In genomic region chr14:118657673-118658327, GRCm38 (mm10) we compare ENCODE assay signal across 13 mouse cellular contexts. TPM values are rescaled to one million over a fixed set of nuclear protein-coding genes. Genes with fewer than 3 reads are reported as not detected.
DNase-seq lines count a peak whose midpoint lies in the region; ATAC-seq and TF ChIP-seq lines count a peak whose summit lies in the region.
"Had no signal": no experiment of that assay in that cellular context is flagged by ENCODE, and none has a peak within 500 bp of the region (broad histone marks: within the 10 kb centered on the region; RNA-seq: fewer than 3 reads in every experiment).

No protein-coding gene starts in this region.

- in situ Hi-C loops in CH12.LX (cut with MboI; ENCODE audit: low pct_ligation_motif_present, low pct_unique_long_range_greater_than_20kb, low sequenced_read_pairs): no loop called here

- no peak for TF ChIP-seq EP300 in CH12.LX (IDR thresholded peaks at IDR 0.05; ENCODE audit: low read length)

- peak overlapping the region; percentile 62; the same call in 1 of the 2 replicates for H3K27ac ChIP-seq in kidney, embryonic 14.5 days (ENCODE audit: low read depth, low read length)
- peak overlapping the region; percentile 86 for H3K27ac ChIP-seq in CH12.LX (ENCODE audit: insufficient read depth, low read depth)
- peak overlapping the region; percentile 21; the same call in 1 of the 2 replicates for H3K27ac ChIP-seq in embryonic fibroblast, embryonic 13.5 days (ENCODE audit: insufficient read depth, low read length)
- no peak overlapping the region for H3K27ac ChIP-seq in intestine, embryonic 16.5 days (ENCODE audit: low read length)
- H3K27ac ChIP-seq: embryonic facial prominence, embryonic 12.5 days; heart, embryonic 15.5 days; limb, embryonic 10.5 days had no signal

- H3K4me1 ChIP-seq in kidney, embryonic 14.5 days (ENCODE audit: control insufficient read depth, insufficient read depth, low read length): peaks cover 22% of the 10 kb centered on the region
- H3K4me1 ChIP-seq in CH12.LX (ENCODE audit: control insufficient read depth in 1 of 2, insufficient read depth in 2 of 2): peaks cover 20 to 51% of the 10 kb centered on the region in 2 experiments
- H3K4me1 ChIP-seq in embryonic fibroblast, embryonic 13.5 days (ENCODE audit: control insufficient read depth, insufficient read depth, low read length): 0 out of 2 replicates have a peak, but pooled peaks cover 5% of the 10 kb centered on the region
- H3K4me1 ChIP-seq in intestine, embryonic 16.5 days (ENCODE audit: control insufficient read depth, insufficient read depth, low read length): peaks cover 6% of the 10 kb centered on the region; the same call in 1 of the 2 replicates

- no peak overlapping the region for H3K4me3 ChIP-seq in kidney, embryonic 14.5 days (ENCODE audit: low read length)
- H3K4me3 ChIP-seq in CH12.LX (replicated peaks in 1 of 3; ENCODE audit: low read depth in 2 of 3, low read length in 2 of 3, poor library complexity in 1 of 3): peak overlapping the region in 2 of 3 experiments; percentile 7 to 36
- H3K4me3 ChIP-seq in embryonic fibroblast, embryonic 13.5 days (ENCODE audit: insufficient read depth, low read length): no peak overlapping the region
- H3K4me3 ChIP-seq in intestine, embryonic 16.5 days (ENCODE audit: low read length): no peak overlapping the region
- H3K4me3 ChIP-seq: embryonic facial prominence, embryonic 12.5 days; heart, embryonic 15.5 days; limb, embryonic 10.5 days had no signal

- WGBS in kidney, embryonic 14.5 days: 37% methylated on average over 20 of the region's 20 CpGs
- 78% methylated on average over 20 of the region's 20 CpGs for WGBS in intestine, embryonic 16.5 days

- TF ChIP-seq RAD21 in CH12.LX (IDR thresholded peaks at IDR 0.05; ENCODE audit: low read depth, low read length): no peak

- H3K9me3 ChIP-seq in kidney, embryonic 14.5 days (ENCODE audit: control insufficient read depth, low read length): no peaks in the 10 kb centered on the region
- no peaks in the 10 kb centered on the region for H3K9me3 ChIP-seq in CH12.LX (replicated peaks; ENCODE audit: low read length)
- H3K9me3 ChIP-seq in intestine, embryonic 16.5 days (ENCODE audit: control insufficient read depth, low read length): no peaks in the 10 kb centered on the region
- H3K9me3 ChIP-seq: embryonic facial prominence, embryonic 12.5 days; heart, embryonic 15.5 days; limb, embryonic 10.5 days had no signal

- no peak for TF ChIP-seq CTCF in CH12.LX (conservative IDR thresholded peaks at IDR 0.05 in 1 of 2, IDR thresholded peaks at IDR 0.05 in 1 of 2; ENCODE audit: low read depth in 2 of 2, low read length in 2 of 2)
- TF ChIP-seq CTCF in embryonic fibroblast, embryonic 13.5 days (IDR thresholded peaks at IDR 0.05; ENCODE audit: borderline replicate concordance, insufficient read depth, low read length): no peak

- H3K4me2 ChIP-seq in kidney, embryonic 14.5 days (replicated peaks; ENCODE audit: low read depth, low read length): no peak overlapping the region
- H3K4me2 ChIP-seq in CH12.LX (ENCODE audit: insufficient read depth, low read depth, poor library complexity, severe bottlenecking): peak overlapping the region; percentile 64
- no peak overlapping the region for H3K4me2 ChIP-seq in intestine, embryonic 16.5 days (ENCODE audit: low read depth, low read length)
- H3K4me2 ChIP-seq: embryonic facial prominence, embryonic 12.5 days; heart, embryonic 15.5 days had no signal

- intact Hi-C loops in heart, postnatal 10 days (cut with DNase I): no loop called here

- no peaks in the 10 kb centered on the region for H3K79me2 ChIP-seq in CH12.LX (replicated peaks; ENCODE audit: control insufficient read depth, extremely low read depth, insufficient read depth, poor library complexity, severe bottlenecking)

- dilution Hi-C loops in CH12.LX (cut with MboI; ENCODE audit: extremely low pct_ligation_motif_present, extremely low pct_unique_long_range_greater_than_20kb, low sequenced_read_pairs): no loop called here

- no peak for TF ChIP-seq POLR2A in CH12.LX (IDR thresholded peaks at IDR 0.05; ENCODE audit: low read depth, low read length)
- no peak for TF ChIP-seq POLR2A in embryonic fibroblast, embryonic 13.5 days (IDR thresholded peaks at IDR 0.05; ENCODE audit: low read depth, low read length)

- H3K9ac ChIP-seq in kidney, embryonic 14.5 days (ENCODE audit: low read depth, low read length): no peak overlapping the region
- H3K9ac ChIP-seq in CH12.LX (ENCODE audit: insufficient read depth, low read depth): no peak overlapping the region; the same call in 1 of the 2 replicates
- H3K9ac ChIP-seq in intestine, embryonic 16.5 days (ENCODE audit: low read depth, low read length): no peak overlapping the region
- H3K9ac ChIP-seq: embryonic facial prominence, embryonic 12.5 days; heart, embryonic 15.5 days had no signal

- ATAC-seq in kidney, embryonic 14.5 days (ENCODE audit: low FRiP score, low TSS enrichment): peak; percentile 65
- ATAC-seq in megakaryocyte, adult 5-6 weeks (ENCODE audit: poor library complexity, severe bottlenecking): peak; percentile 25
- ATAC-seq in intestine, embryonic 16.5 days: no peak

- no peaks in the 10 kb centered on the region for H3K27me3 ChIP-seq in kidney, embryonic 14.5 days (ENCODE audit: control insufficient read depth, insufficient read depth, low read length)
- H3K27me3 ChIP-seq in CH12.LX (replicated peaks): no peaks in the 10 kb centered on the region
- no peaks in the 10 kb centered on the region for H3K27me3 ChIP-seq in intestine, embryonic 16.5 days (replicated peaks; ENCODE audit: control insufficient read depth, insufficient read depth, low read length)
- H3K27me3 ChIP-seq: embryonic facial prominence, embryonic 12.5 days; heart, embryonic 15.5 days had no signal

- H3K36me3 ChIP-seq in kidney, embryonic 14.5 days (ENCODE audit: control insufficient read depth, insufficient read depth, low read length): no peaks in the 10 kb centered on the region
- peaks cover 33 to 61% of the 10 kb centered on the region in 2 experiments for H3K36me3 ChIP-seq in CH12.LX (replicated peaks in 1 of 2; ENCODE audit: control insufficient read depth in 1 of 2, insufficient read depth in 1 of 2, low read length in 1 of 2)
- H3K36me3 ChIP-seq in intestine, embryonic 16.5 days (ENCODE audit: control insufficient read depth, insufficient read depth, low read length): no peaks in the 10 kb centered on the region
- H3K36me3 ChIP-seq: embryonic facial prominence, embryonic 12.5 days; heart, embryonic 15.5 days; limb, embryonic 10.5 days had no signal

- no peak for DNase-seq in kidney, adult 18-20 months
- DNase-seq in CH12.LX (ENCODE audit: extremely low read depth): no peak
- no peak for DNase-seq in heart, postnatal 10 days
- no peak for DNase-seq in embryo, embryonic 11 days
- DNase-seq: adrenal gland, postnatal 14 days; cerebellum, adult 2 months had no signal

TF ChIP-seq in CH12.LX, 34 proteins besides CTCF, POLR2A, EP300 and RAD21:
- TF ChIP-seq SMC3 (IDR thresholded peaks at IDR 0.05; ENCODE audit: low read depth, low read length): no peak
- TF ChIP-seq E2F4 (IDR thresholded peaks at IDR 0.05; ENCODE audit: insufficient replicate concordance, low read depth, low read length): no peak
- TF ChIP-seq CHD1 (IDR thresholded peaks at IDR 0.05; ENCODE audit: low read depth, low read length): 0 out of 2 replicates have a peak, but pooled peaks have one; percentile 70
- peak; percentile 28; the same call in 1 of the 2 replicates for TF ChIP-seq MXI1 (IDR thresholded peaks at IDR 0.05; ENCODE audit: low read depth, low read length)
- no peak for TF ChIP-seq ZC3H11A (IDR thresholded peaks at IDR 0.05; ENCODE audit: low read depth, low read length)
- TF ChIP-seq CHD2 (IDR thresholded peaks at IDR 0.05; ENCODE audit: low read length): peak; percentile 20; the same call in 1 of the 2 replicates

RNA-seq across cellular contexts. Expression of gene Abcc4, which starts 48.2 kb away (rescaled TPM):
- 5.4 and 12.2 TPM in 2 replicates for polyA plus RNA-seq in kidney, embryonic 14.5 days (2014; fragmentation: Nextera tagmentation; extraction: Ambion mirVana)
- total RNA-seq in CH12.LX (2012; rRNA removed): 22.4 and 28.7 TPM in 2 replicates
- total RNA-seq in CH12.LX (2014; rRNA removed): 10.4 and 10.5 TPM in 2 replicates
- 23.3 and 26.5 TPM in 2 replicates for polyA plus RNA-seq in CH12.LX (2012; ENCODE audit: insufficient read length, low read depth)
- 9.5 and 11.2 TPM in 2 replicates for polyA plus RNA-seq in embryonic fibroblast, embryonic 13.5 days (2011; ENCODE audit: insufficient read length, low read depth, missing spikeins)
- total RNA-seq in megakaryocyte, adult 5-6 weeks (2015): 29.8 and 32.4 TPM in 2 replicates
- 24.6 and 28.5 TPM in 2 replicates for total RNA-seq in megakaryocyte, adult 5-6 weeks (2017)
- 1 to 10 TPM; 5.2 to 6.2 TPM for total RNA-seq in heart, postnatal 10 days (2021)
- polyA plus RNA-seq in intestine, embryonic 16.5 days (2015; fragmentation: Nextera tagmentation; extraction: Ambion mirVana): 1.8 and 2.0 TPM in 2 replicates

Comparison
In these comparisons a context has a peak if more than half of its experiments do, and no peak if none do; other contexts are left out.
1. H3K4me3 ChIP-seq: peak in CH12.LX (2 of 3); none in kidney, embryonic 14.5 days (single experiment), embryonic fibroblast, embryonic 13.5 days (single experiment) and intestine, embryonic 16.5 days (single experiment).